Mouse (Mus musculus) bone marrow, adult 2 months (tissue): ENCODE data around the gene Msln. TPM values are rescaled to one million over a fixed set of nuclear protein-coding genes. Genes with fewer than 3 reads are reported as not detected.

ENCODE experiments used
- H3K27ac ChIP-seq: fragments of 200-500 bp; 2 replicates; pipeline ENCODE4 v1.5.1; 2012; ENCODE audit warnings: low read depth, mild to moderate bottlenecking, control low read depth, inconsistent platforms, low read length; ENCODE audit not compliant: control insufficient read depth, poor library complexity, insufficient read depth
- H3K4me1 ChIP-seq: fragments of 200-500 bp; 2 replicates; pipeline ENCODE4 v1.6.1; 2011; ENCODE audit warnings: low read length; ENCODE audit not compliant: control insufficient read depth, insufficient read depth
- H3K4me3 ChIP-seq: fragments of 200-500 bp; replicated peaks from 2 replicates; pipeline ENCODE3; 2011; ENCODE audit warnings: mild to moderate bottlenecking, low read depth, low read length, control low read depth; ENCODE audit not compliant: control insufficient read depth
- CTCF ChIP-seq: fragments of 200-500 bp; IDR thresholded peaks from 2 replicates; pipeline ENCODE4 v1.5.1; 2011; ENCODE audit warnings: low read length, control low read depth; ENCODE audit not compliant: control insufficient read depth, insufficient read depth
- POLR2A ChIP-seq: fragments of 200-500 bp; IDR thresholded peaks from 2 replicates; pipeline ENCODE4 v1.6.1; 2011; ENCODE audit warnings: low read depth, mild to moderate bottlenecking, control low read depth, low read length, borderline replicate concordance; ENCODE audit not compliant: control insufficient read depth
- WGBS: fragments of 180-500 bp; shearing (Covaris S2); methylation state at CpG from one replicate; pipeline ENCODE4 v1.1.7; 2018; 5-methylcytosine and 5-hydroxymethylcytosine counted together
- polyA plus RNA-seq: library from polyadenylated mRNA; stranded (reverse); fragments of >200 nt; gene quantifications from 2 replicates; pipeline ENCODE4 v1.2.4, GENCODE M21; 2011; ENCODE audit warnings: low replicate concordance; ENCODE audit not compliant: missing spikeins, insufficient read depth, insufficient read length

Msln gene
- polyA plus RNA-seq, 1 experiment, result 1.7 TPM

GRCm38 (mm10) chr17:25709994-25710393 is 44.2 kb downstream of the Msln start:
- WGBS, result 73% methylated on average over 2 of the region's 2 CpGs
- no peaks in the 10 kb centered on the region for H3K4me1 ChIP-seq

GRCm38 (mm10) chr17:25700863-25701496 is 53.2 kb downstream of the Msln start:
- no peaks in the 10 kb centered on the region for H3K4me1 ChIP-seq
- 55% methylated on average over 9 of the region's 9 CpGs for WGBS
- TF ChIP-seq CTCF, result peak; percentile 55
- TF ChIP-seq POLR2A, result no peak
- H3K27ac ChIP-seq, result no peak overlapping the region
- no peak overlapping the region for H3K4me3 ChIP-seq

More at GRCm38 (mm10) chr17:25709994-25710393, 44.2 kb downstream of the Msln start:
- Histone ChIP-seq H3K4me3 (no peak overlapping the region), H3K27ac (no peak overlapping the region)
- no peak for TF ChIP-seq POLR2A
- no peak for TF ChIP-seq CTCF

Other genes with a start within 250 kb of the Msln start
- gene Sox8, start 183.7 kb downstream of the Msln start, polyA plus RNA-seq, result 1.2 TPM in 2 replicates
- gene Lmf1, start 175.3 kb downstream of the Msln start, polyA plus RNA-seq, result 5.3 and 18.8 TPM in 2 replicates
- gene Gng13, start 37.2 kb downstream of the Msln start, polyA plus RNA-seq, result 4.0 and 6.2 TPM in 2 replicates
- 58.2 and 136 TPM in 2 replicates for gene Chtf18, start 27.0 kb downstream of the Msln start, polyA plus RNA-seq
- gene Rpusd1, start 26.7 kb downstream of the Msln start, polyA plus RNA-seq, result 3.6 and 8.6 TPM in 2 replicates
- gene Mslnl, start 18.3 kb downstream of the Msln start, polyA plus RNA-seq, result not detected in 2 replicates
- 11.8 and 17.0 TPM in 2 replicates for gene Narfl, start 19.4 kb upstream of the Msln start, polyA plus RNA-seq
- 26.2 and 45.8 TPM in 2 replicates for gene Haghl, start 31.3 kb upstream of the Msln start, polyA plus RNA-seq
- not detected in 2 replicates for gene Ccdc78, start 32.2 kb upstream of the Msln start, polyA plus RNA-seq
- 33.4 and 149 TPM in 2 replicates for gene Fam173a, start 38.5 kb upstream of the Msln start, polyA plus RNA-seq
- gene AC134908.4, start 41.3 kb upstream of the Msln start, polyA plus RNA-seq, result 4.6 TPM in 1 of 2 replicates, not detected in the other
- 38.6 and 74.8 TPM in 2 replicates for gene Metrn, start 42.8 kb upstream of the Msln start, polyA plus RNA-seq
- not detected in 2 replicates for gene Fbxl16, start 54.7 kb upstream of the Msln start, polyA plus RNA-seq
- 6.8 and 17.0 TPM in 2 replicates for gene Wdr24, start 69.2 kb upstream of the Msln start, polyA plus RNA-seq
- gene Jmjd8, start 74.5 kb upstream of the Msln start, polyA plus RNA-seq, result 8.8 and 13.4 TPM in 2 replicates
- 125 and 140 TPM in 2 replicates for gene Stub1, start 79.0 kb upstream of the Msln start, polyA plus RNA-seq
- gene Rhbdl1, start 82.9 kb upstream of the Msln start, polyA plus RNA-seq, result 3.2 and 10.7 TPM in 2 replicates
- 6.7 TPM in 1 of 2 replicates, not detected in the other for gene Gm20683, start 87.4 kb upstream of the Msln start, polyA plus RNA-seq
- 33.5 and 50.5 TPM in 2 replicates for gene Rhot2, start 90.5 kb upstream of the Msln start, polyA plus RNA-seq
- gene Wdr90, start 107.1 kb upstream of the Msln start, polyA plus RNA-seq, result 31.1 and 62.0 TPM in 2 replicates
- gene Mcrip2, start 114.4 kb upstream of the Msln start, polyA plus RNA-seq, result 6.8 and 12.7 TPM in 2 replicates
- 25.6 and 30.0 TPM in 2 replicates for gene Mettl26, start 120.7 kb upstream of the Msln start, polyA plus RNA-seq
- gene Wfikkn1, start 126.5 kb upstream of the Msln start, polyA plus RNA-seq, result 1.6 and 2.2 TPM in 2 replicates
- 5.0 and 6.9 TPM in 2 replicates for gene Rab40c, start 165.3 kb upstream of the Msln start, polyA plus RNA-seq
- gene Pigq, start 190.6 kb upstream of the Msln start, polyA plus RNA-seq, result 241 and 296 TPM in 2 replicates
- gene Nhlrc4, start 190.6 kb upstream of the Msln start, polyA plus RNA-seq, result 3.8 and 6.8 TPM in 2 replicates
- not detected in 2 replicates for gene A930017K11Rik, start 198.2 kb upstream of the Msln start, polyA plus RNA-seq
- 11.7 and 18.2 TPM in 2 replicates for gene Capn15, start 231.4 kb upstream of the Msln start, polyA plus RNA-seq